Mouse (Mus musculus) induced T-regulatory cell, adult 2 months (primary cell): Measurements from ENCODE around the gene Hsf5.

Experiments
- DNase-seq: peaks from one replicate; pipeline ENCODE4 v3.0.0-alpha.2; 2012; ENCODE audit warnings: low read depth

Gene Hsf5

GRCm38 (mm10) chr11:87687246-87688225 lies 70.6 kb downstream of the Hsf5 start:
- DNase-seq: no peak

GRCm38 (mm10) chr11:87688478-87689203 lies 71.7 kb downstream of the Hsf5 start:
- DNase-seq: no peak

GRCm38 (mm10) chr11:87689402-87689808 lies 72.4 kb downstream of the Hsf5 start:
- no peak for DNase-seq

GRCm38 (mm10) chr11:87690054-87690740 lies 73.2 kb downstream of the Hsf5 start:
- peak; percentile 68 for DNase-seq

- DNase-seq: no peak
Measured at GRCm38 (mm10) chr11:87697131-87697682, 80.2 kb downstream of the Hsf5 start.

- no peak for DNase-seq
Measured at GRCm38 (mm10) chr11:87698126-87698525, 81.2 kb downstream of the Hsf5 start.

- no peak for DNase-seq
Measured at GRCm38 (mm10) chr11:87701108-87701507, 84.1 kb downstream of the Hsf5 start.

GRCm38 (mm10) chr11:87701877-87702620 lies 85.1 kb downstream of the Hsf5 start:
- DNase-seq: no peak

GRCm38 (mm10) chr11:87703654-87704053 lies 86.7 kb downstream of the Hsf5 start:
- DNase-seq: no peak

- DNase-seq: no peak
Measured at GRCm38 (mm10) chr11:87704289-87704688, 87.3 kb downstream of the Hsf5 start.

- no peak for DNase-seq
Measured at GRCm38 (mm10) chr11:87707570-87707969, 90.6 kb downstream of the Hsf5 start.

GRCm38 (mm10) chr11:87708979-87709378 lies 92.0 kb downstream of the Hsf5 start:
- DNase-seq: no peak
